Mouse (Mus musculus) neural tube, embryonic 15.5 days (tissue): ENCODE results near the gene Zfp553. TPM values are rescaled to one million over a fixed set of nuclear protein-coding genes. Genes with fewer than 3 reads are reported as not detected.

Experiments
- ATAC-seq: fragments of 200-750 bp; cut with Nextera tagmentation; 2 replicates; pipeline ENCODE4 v1.8.0; 2017; ENCODE audit warnings: mild to moderate bottlenecking, moderate TSS enrichment, moderate library complexity; ENCODE audit not compliant: low FRiP score
- H3K27ac ChIP-seq: fragments of 300-500 bp; sonication (generic); replicated peaks from 2 replicates; pipeline ENCODE4 v1.5.1; 2015; ENCODE audit warnings: mild to moderate bottlenecking, inconsistent platforms
- H3K27me3 ChIP-seq: fragments of 300-500 bp; sonication (generic); replicated peaks from 2 replicates; pipeline ENCODE4 v1.6.1; 2015; ENCODE audit warnings: inconsistent platforms
- H3K36me3 ChIP-seq: fragments of 300-500 bp; sonication (generic); 2 replicates; pipeline ENCODE4 v1.6.1; 2015; ENCODE audit warnings: inconsistent platforms
- H3K4me1 ChIP-seq: fragments of 300-500 bp; sonication (generic); 2 replicates; pipeline ENCODE4 v1.6.1; 2015; ENCODE audit warnings: inconsistent platforms
- H3K4me2 ChIP-seq: fragments of 300-500 bp; sonication (generic); 2 replicates; pipeline ENCODE4 v1.6.1; 2015; ENCODE audit warnings: inconsistent platforms, mild to moderate bottlenecking, moderate library complexity
- H3K4me3 ChIP-seq: fragments of 300-500 bp; sonication (generic); replicated peaks from 2 replicates; pipeline ENCODE4 v1.5.1; 2015; ENCODE audit warnings: mild to moderate bottlenecking, inconsistent platforms
- H3K9ac ChIP-seq: fragments of 300-500 bp; sonication (generic); replicated peaks from 2 replicates; pipeline ENCODE4 v1.6.1; 2015; ENCODE audit warnings: mild to moderate bottlenecking, inconsistent platforms
- H3K9me3 ChIP-seq: fragments of 300-500 bp; sonication (generic); replicated peaks from 2 replicates; pipeline ENCODE4 v1.6.1; 2016; ENCODE audit warnings: inconsistent platforms
- WGBS: fragments of 180-500 bp; shearing (Covaris S2); methylation state at CpG from one replicate; pipeline ENCODE4 v1.1.7; 2015; ENCODE audit warnings: mixed read lengths; 5-methylcytosine and 5-hydroxymethylcytosine counted together
- polyA plus RNA-seq: library from polyadenylated mRNA; unstranded; fragments of >200 nt; fragmentation: Nextera tagmentation; extraction: Ambion mirVana; gene quantifications from 2 replicates; pipeline ENCODE4 v1.2.1, GENCODE M21; 2015

Gene Zfp553
- polyA plus RNA-seq, 1 experiment from 2014 or later, result 48.8 TPM

DNA sequence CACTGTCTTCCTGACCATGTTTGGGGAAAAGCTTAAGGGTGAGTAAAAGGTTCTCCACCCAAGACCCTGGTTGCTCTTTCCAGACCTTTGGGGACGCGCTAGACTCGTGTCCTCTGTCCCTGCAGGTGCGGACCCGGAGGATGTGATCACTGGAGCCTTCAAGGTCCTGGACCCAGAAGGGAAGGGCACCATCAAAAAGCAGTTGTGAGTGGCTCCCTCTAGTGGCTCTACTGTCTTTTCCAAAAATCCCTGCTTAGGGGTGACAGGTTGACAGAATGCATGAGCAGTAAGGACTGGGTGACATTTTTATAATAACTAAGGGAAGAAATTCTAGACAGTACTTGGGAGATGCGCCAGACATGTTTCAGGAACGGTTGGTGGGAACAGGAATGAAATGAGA lies 19.4 kb upstream of the Zfp553 start:
- no peak for ATAC-seq

DNA sequence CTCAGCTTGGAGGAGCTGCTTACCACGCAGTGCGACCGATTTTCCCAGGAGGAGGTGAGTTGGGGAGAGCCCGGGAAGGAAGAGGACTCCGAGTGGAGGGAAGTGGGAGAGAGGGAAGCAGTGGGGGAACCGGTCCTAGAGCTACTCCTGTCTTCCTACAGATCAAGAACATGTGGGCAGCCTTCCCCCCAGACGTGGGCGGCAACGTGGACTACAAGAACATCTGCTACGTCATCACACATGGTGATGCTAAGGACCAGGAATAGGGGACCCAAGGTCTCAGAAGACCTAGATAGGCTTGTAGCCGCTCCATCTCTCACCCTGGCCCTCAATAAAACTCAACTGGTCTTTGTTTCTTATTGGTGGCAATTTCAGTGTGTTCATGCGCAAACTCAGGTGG lies 18.9 kb upstream of the Zfp553 start:
- no peak overlapping the region for H3K9ac ChIP-seq
- no peak for ATAC-seq
- peaks cover 10% of the 10 kb centered on the region for H3K27me3 ChIP-seq
- no peak overlapping the region for H3K27ac ChIP-seq
- peak overlapping the region; percentile 54; the same call in 1 of the 2 replicates for H3K4me2 ChIP-seq
- no peaks in the 10 kb centered on the region for H3K36me3 ChIP-seq
- H3K4me3 ChIP-seq, result no peak overlapping the region
- H3K4me1 ChIP-seq, result peaks cover 16% of the 10 kb centered on the region
- no peaks in the 10 kb centered on the region for H3K9me3 ChIP-seq
- WGBS, result 51% methylated on average over 12 of the region's 12 CpGs

More for the DNA sequence above, 19.4 kb upstream of the Zfp553 start:
- Histone ChIP-seq H3K36me3 (no peaks in the 10 kb centered on the region), H3K4me3 (no peak overlapping the region), H3K27ac (no peak overlapping the region), H3K27me3 (peaks cover 10% of the 10 kb centered on the region), H3K4me2 (no peak overlapping the region), H3K4me1 (peaks cover 16% of the 10 kb centered on the region), H3K9me3 (no peaks in the 10 kb centered on the region), H3K9ac (no peak overlapping the region)
- WGBS, result 46% methylated on average over 7 of the region's 7 CpGs

DNA sequence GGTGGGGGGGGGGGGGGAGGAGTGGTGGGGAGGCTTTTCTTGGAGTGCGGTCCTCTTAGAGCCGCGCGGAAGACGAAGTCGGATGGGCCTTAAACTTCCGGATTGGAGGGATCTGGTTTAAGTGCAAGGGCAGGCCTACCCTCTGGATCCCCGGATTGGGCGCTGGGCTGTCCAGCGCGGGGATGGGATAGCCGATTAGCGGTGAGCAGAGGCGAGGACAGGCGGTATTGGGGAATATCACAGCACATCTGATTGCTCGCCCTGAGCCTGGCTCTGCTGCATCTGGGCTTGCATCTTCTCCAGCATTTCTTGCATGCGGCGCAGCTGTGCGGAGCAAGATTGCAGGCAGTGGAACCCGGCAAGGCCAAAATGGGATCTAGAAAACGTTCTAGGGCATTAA lies 18.3 kb upstream of the Zfp553 start:
- WGBS, result 29% methylated on average over 21 of the region's 21 CpGs
- Histone ChIP-seq H3K4me1 (peaks cover 13% of the 10 kb centered on the region), H3K9ac (0 out of 2 replicates have a peak overlapping the region, but pooled peaks have one; percentile 30), H3K4me3 (peak overlapping the region; percentile 25; the same call in 1 of the 2 replicates), H3K36me3 (no peaks in the 10 kb centered on the region), H3K27ac (no peak overlapping the region), H3K27me3 (peaks cover 10% of the 10 kb centered on the region), H3K4me2 (peak overlapping the region; percentile 54), H3K9me3 (no peaks in the 10 kb centered on the region)
- no peak for ATAC-seq

DNA sequence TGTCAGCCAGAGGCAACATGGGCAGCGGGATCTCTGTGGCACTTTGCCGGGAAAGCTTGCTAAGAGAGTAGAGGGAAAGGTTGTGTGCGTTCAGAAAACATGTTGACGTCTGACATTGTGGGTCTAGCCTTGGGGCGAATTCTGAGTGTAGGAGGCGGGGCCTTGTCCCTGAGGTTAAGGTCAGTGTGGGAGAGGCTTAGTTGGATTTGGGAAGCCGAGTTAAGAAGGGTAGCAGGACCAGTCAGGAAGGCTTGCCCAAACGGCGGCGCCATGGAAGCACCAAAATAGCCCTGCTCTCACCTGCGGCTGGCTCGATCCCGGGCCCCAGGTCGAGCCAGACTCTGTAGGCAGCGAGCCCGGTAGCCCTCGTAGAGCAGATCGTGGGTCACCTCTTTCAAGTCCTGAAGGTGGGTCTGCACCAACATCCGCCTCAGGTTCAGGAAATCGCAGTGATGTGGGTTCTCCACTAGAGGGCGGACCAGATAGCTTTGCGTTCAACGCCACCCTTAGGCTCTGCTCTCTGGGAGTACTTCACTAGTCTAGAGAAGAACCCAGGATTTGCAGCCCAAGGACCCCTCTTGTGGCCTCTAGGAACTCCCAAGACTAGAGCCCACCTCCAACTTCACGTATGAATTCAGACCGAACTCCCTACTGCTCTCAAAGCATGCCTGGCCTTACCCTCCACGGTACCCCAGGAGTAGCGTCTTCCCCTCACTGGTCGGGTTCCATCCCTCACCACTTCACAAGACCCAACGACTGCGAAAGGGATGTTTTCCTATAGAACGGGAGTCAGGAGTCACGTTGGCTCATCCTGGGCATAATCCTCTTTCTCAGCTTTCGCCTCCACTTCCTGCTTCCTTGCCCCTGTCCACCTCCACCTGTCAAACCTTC lies 17.6 kb upstream of the Zfp553 start:
- no peak overlapping the region for H3K27ac ChIP-seq
- H3K9me3 ChIP-seq, result no peaks in the 10 kb centered on the region
- peaks cover 10% of the 10 kb centered on the region for H3K27me3 ChIP-seq
- peaks cover 8% of the 10 kb centered on the region for H3K4me1 ChIP-seq
- peak overlapping the region; percentile 25 for H3K4me3 ChIP-seq
- no peaks in the 10 kb centered on the region for H3K36me3 ChIP-seq
- 25% methylated on average over 33 of the region's 33 CpGs for WGBS
- ATAC-seq, result peak; percentile 43; the same call in 1 of the 2 replicates
- H3K4me2 ChIP-seq, result peak overlapping the region; percentile 54
- peak overlapping the region; percentile 23; the same call in 1 of the 2 replicates for H3K9ac ChIP-seq

DNA sequence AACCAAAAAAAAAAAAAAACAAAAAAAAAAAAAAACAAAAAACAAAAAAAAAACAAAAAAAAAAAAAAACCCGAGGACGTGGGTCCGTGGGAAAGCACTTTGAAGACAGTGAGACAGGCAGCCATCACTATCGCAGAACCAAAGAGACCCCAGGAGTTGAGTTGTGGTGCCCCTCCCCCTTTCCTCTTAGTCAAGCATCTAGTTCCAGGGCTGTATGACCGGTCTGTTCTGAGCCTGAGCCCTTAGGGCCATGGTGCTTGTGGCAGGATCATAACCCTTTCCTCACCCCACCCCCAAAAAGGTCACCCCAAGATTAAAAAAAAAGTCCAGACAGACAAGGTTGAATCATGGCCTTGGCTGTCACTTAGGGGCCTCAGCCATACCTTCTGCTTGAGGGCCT lies 16.6 kb upstream of the Zfp553 start:
- Histone ChIP-seq H3K4me3 (no peak overlapping the region), H3K36me3 (no peaks in the 10 kb centered on the region), H3K27me3 (peaks cover 10% of the 10 kb centered on the region), H3K9ac (no peak overlapping the region), H3K4me2 (no peak overlapping the region), H3K9me3 (no peaks in the 10 kb centered on the region), H3K4me1 (peaks cover 8% of the 10 kb centered on the region), H3K27ac (no peak overlapping the region)
- 91% methylated on average over 5 of the region's 5 CpGs for WGBS
- ATAC-seq, result no peak

DNA sequence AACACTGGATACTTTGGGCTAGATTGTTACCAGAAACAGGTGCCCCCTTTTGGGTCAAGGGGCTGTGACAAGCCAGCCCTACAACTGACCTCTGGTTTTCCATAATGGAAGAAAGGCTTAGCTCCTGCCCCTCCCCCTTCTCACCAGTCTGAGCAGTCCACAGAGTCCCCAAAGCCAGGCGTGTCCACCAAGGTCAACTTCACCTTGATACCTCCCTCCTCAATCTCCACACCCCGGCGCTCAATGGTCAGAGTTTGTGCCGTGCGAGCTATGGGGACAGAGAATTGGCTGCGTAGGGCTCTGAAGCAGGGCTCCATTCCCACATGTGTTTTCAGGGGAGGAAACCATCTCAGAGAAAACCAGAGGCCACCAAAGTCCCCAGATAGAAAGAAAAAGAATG lies 15.4 kb upstream of the Zfp553 start:
- no peak overlapping the region for H3K9ac ChIP-seq
- no peak overlapping the region for H3K4me2 ChIP-seq
- H3K4me1 ChIP-seq, result peaks cover 8% of the 10 kb centered on the region
- ATAC-seq, result no peak
- H3K27ac ChIP-seq, result no peak overlapping the region
- H3K36me3 ChIP-seq, result no peaks in the 10 kb centered on the region
- peaks cover 10% of the 10 kb centered on the region for H3K27me3 ChIP-seq
- 92% methylated on average over 6 of the region's 6 CpGs for WGBS
- no peaks in the 10 kb centered on the region for H3K9me3 ChIP-seq
- no peak overlapping the region for H3K4me3 ChIP-seq

DNA sequence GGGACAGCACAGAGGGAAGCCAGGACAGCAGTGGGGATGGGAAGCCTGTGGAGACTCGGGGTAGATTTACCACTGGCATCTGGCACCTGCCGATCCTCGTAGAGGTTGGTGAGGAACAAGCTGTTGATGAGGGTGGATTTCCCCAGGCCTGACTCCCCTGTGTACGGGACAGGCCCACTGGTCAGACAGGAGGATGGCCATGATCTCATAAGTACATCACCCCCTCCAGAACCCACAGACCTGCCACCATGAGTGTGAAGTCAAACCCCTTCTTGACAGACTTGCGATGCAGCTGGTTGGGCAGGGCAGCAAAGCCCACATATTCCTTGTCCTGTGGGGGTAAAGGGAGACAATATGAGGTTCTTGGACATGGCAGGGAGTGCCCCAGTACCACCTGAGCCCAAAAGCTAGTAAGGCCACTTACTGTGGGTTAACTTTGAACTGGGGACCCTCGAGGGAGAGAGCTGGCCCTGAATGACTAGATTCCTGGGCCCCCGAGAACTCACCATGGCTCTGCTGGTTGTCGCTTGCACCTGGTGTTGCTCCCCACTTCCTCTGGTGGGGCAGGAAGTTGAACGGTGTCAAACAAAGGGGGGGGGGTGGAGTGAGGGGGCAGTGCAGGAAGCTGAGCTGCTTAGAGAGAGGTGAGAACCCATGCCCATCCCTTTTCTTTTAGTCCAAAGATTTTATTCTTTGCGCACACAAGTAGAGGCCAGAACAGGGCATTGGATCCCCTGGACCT lies 14.8 kb upstream of the Zfp553 start:
- H3K27ac ChIP-seq, result no peak overlapping the region
- 81% methylated on average over 10 of the region's 10 CpGs for WGBS
- H3K9ac ChIP-seq, result no peak overlapping the region

DNA sequence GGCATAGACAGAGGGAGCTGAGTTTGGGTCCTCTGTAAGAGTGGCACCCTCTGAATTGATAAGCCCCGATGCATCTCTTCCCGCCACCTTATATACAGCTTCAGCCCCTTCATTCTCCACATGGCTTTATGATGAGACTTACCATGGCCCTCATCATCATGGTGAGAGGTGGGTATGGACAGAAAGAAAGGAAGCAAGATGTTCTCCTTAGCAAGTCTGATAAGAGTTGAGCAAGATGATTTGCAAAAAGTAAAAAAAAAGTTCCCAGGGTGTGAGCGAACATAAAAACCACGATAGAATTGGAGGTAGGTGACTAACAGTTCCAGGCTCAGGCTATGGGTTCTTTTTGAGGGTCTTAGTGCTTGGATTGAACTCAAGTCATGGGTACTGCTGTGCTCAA lies 14.2 kb upstream of the Zfp553 start:
- Histone ChIP-seq H3K27me3 (peaks cover 8% of the 10 kb centered on the region), H3K9me3 (no peaks in the 10 kb centered on the region), H3K4me1 (peaks cover 8% of the 10 kb centered on the region), H3K36me3 (no peaks in the 10 kb centered on the region), H3K9ac (no peak overlapping the region), H3K27ac (no peak overlapping the region), H3K4me3 (no peak overlapping the region), H3K4me2 (no peak overlapping the region)
- WGBS, result 94% methylated on average over 4 of the region's 4 CpGs
- no peak for ATAC-seq

More for the DNA sequence above, 14.8 kb upstream of the Zfp553 start:
- Histone ChIP-seq H3K36me3 (no peaks in the 10 kb centered on the region), H3K27me3 (peaks cover 10% of the 10 kb centered on the region), H3K4me1 (peaks cover 8% of the 10 kb centered on the region), H3K4me3 (no peak overlapping the region), H3K4me2 (no peak overlapping the region), H3K9me3 (no peaks in the 10 kb centered on the region)
- no peak for ATAC-seq

DNA sequence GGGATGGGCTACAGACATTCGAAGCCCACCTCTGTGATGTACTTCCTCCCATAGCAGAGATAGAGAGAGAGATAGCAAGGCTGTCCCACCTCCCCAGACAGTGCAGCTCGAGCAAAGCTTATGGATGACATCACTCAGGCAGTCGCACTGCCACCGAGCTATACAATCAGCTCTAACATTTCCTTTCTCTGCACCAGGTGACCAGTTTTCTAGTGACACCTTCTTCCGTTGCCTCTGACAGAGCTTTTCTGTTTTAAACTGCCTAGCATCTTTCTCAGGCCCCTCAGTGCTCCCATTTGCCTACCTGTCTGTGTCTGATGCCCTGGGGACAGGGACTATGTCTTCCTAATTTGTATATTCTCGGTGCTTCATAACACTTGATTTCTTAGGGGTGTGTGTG lies 12.4 kb upstream of the Zfp553 start:
- 88% methylated on average over 6 of the region's 6 CpGs for WGBS
- no peak for ATAC-seq

DNA sequence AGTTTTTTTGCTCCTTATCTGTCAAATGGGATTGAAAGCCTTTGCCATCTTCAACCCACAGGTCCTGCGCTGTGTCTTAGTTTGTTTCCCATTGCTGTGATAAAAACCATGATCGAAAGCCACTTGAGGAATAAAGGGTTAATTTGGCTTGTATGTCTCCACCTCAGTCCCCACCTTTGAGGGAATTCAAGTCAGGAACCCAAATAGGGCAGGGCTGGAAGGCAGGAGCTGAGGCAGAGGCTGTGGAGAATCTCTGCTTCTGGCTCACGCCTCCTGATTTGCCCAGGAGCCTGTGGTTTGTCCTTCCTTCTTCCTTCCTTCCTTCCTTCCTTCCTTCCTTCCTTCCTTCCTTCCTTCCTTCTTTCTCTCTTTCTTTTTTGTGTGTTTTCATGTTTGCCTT lies 9.8 kb upstream of the Zfp553 start:
- no peaks in the 10 kb centered on the region for H3K36me3 ChIP-seq
- no peaks in the 10 kb centered on the region for H3K4me1 ChIP-seq
- over 99% methylated on average over 3 of the region's 3 CpGs for WGBS
- no peak overlapping the region for H3K4me2 ChIP-seq
- ATAC-seq, result no peak
- no peaks in the 10 kb centered on the region for H3K27me3 ChIP-seq
- H3K9ac ChIP-seq, result no peak overlapping the region
- H3K4me3 ChIP-seq, result no peak overlapping the region
- H3K27ac ChIP-seq, result no peak overlapping the region
- no peaks in the 10 kb centered on the region for H3K9me3 ChIP-seq

More for the DNA sequence above, 12.4 kb upstream of the Zfp553 start:
- no peaks in the 10 kb centered on the region for H3K9me3 ChIP-seq
- peaks cover 2% of the 10 kb centered on the region for H3K4me1 ChIP-seq
- no peak overlapping the region for H3K4me3 ChIP-seq
- no peak overlapping the region for H3K9ac ChIP-seq
- H3K36me3 ChIP-seq, result no peaks in the 10 kb centered on the region
- H3K4me2 ChIP-seq, result no peak overlapping the region
- H3K27me3 ChIP-seq, result no peaks in the 10 kb centered on the region
- H3K27ac ChIP-seq, result no peak overlapping the region

DNA sequence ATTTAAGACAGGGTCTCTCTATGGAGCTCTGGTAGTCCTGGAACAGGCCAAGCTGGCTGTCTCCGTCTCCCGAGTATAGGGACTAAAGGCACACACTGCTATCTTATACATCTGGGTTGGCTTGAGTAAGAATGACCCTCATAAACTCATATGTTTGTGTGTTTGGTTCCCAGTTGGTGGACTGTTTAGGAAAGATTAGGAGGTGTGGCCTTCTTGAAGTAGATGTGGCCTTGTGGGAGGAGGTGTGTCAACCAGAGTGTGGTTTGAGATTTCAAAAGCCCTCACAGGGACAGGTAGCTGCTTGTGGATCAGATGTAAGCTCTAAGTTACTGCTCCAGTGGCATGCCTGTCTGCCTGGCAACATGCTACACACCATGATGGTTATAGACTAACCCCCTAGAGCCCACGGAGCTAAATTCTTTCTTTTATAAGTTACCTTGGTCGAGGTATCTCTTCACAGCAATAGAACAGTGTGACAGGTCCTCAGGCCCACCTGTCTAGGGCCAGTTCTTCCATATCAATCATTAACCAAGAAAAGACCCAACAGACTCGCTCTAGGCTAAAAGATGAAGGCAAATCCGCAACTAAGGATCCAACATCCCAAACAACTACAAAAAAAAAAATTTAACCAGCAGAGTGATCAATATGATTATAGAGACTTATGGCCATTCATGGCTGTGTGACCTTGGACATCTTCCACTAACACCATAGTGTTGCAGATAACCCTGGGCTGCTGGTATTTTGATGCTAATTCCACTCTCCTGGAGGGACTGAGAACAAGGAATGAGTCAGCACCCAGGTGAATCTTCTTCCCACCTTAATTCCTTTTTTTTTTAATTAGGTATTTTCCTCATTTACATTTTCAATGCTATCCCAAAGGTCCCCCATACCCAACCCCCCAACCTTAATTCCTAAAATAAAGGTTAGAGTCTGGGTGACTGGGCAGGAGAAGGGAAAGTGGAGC lies 9.1 kb upstream of the Zfp553 start:
- no peak overlapping the region for H3K27ac ChIP-seq

More for the DNA sequence above, 9.1 kb upstream of the Zfp553 start:
- no peaks in the 10 kb centered on the region for H3K9me3 ChIP-seq
- H3K4me1 ChIP-seq, result no peaks in the 10 kb centered on the region
- H3K36me3 ChIP-seq, result no peaks in the 10 kb centered on the region
- H3K27me3 ChIP-seq, result no peaks in the 10 kb centered on the region
- WGBS, result 91% methylated on average over 6 of the region's 6 CpGs
- no peak overlapping the region for H3K9ac ChIP-seq
- no peak overlapping the region for H3K4me3 ChIP-seq
- H3K4me2 ChIP-seq, result no peak overlapping the region
- ATAC-seq, result no peak
